Mouse (Mus musculus) mouse trophoblast stem cell (cell line): ENCODE measurements around the gene Oxt.
"Not testable (repeated sequence)": the region's sequence is repeated elsewhere in the genome, so short reads cannot be mapped to it uniquely, and the experiment has no call there.

Experiments
- in situ Hi-C, 2 experiments: fragments of 300-500 bp; cut with MseI, MboI; formaldehyde crosslinking; loops; 2 replicates in 1 of 2; 3 replicates in 1 of 2; pipeline ENCODE4 v1.15.1; 2025

Gene Oxt

GRCm38 (mm10) chr2:130575873-130576272 lies at the start of gene Oxt:
Gene Oxt, plus strand, starts transcription at chr2:130576173.
- in situ Hi-C loops, result no loop called here

- in situ Hi-C loops, result no loop called here
These were observed 47.5 kb upstream of the Oxt start for GRCm38 (mm10) chr2:130528457-130528856.

GRCm38 (mm10) chr2:130529290-130529689 lies 46.7 kb upstream of the Oxt start:
- in situ Hi-C loops, result no loop called here

GRCm38 (mm10) chr2:130529925-130530324 lies 46.0 kb upstream of the Oxt start:
- in situ Hi-C loops, result no loop called here

GRCm38 (mm10) chr2:130532201-130532600 lies 43.8 kb upstream of the Oxt start:
- in situ Hi-C loops, result no loop called here

- in situ Hi-C loops, result no loop called here
These were observed 41.0 kb upstream of the Oxt start for GRCm38 (mm10) chr2:130535017-130535416.

- in situ Hi-C loops, result no loop called here
These were observed 39.1 kb upstream of the Oxt start for GRCm38 (mm10) chr2:130536890-130537289.

- in situ Hi-C loops, result no loop called here
These were observed 37.0 kb upstream of the Oxt start for GRCm38 (mm10) chr2:130538876-130539546.

- in situ Hi-C loops, result no loop called here
These were observed 35.7 kb upstream of the Oxt start for GRCm38 (mm10) chr2:130540266-130540665.

GRCm38 (mm10) chr2:130546957-130547356 lies 29.0 kb upstream of the Oxt start:
- in situ Hi-C loops, result no loop called here

- in situ Hi-C loops, result no loop called here
These were observed 21.1 kb upstream of the Oxt start for GRCm38 (mm10) chr2:130554841-130555240.

- in situ Hi-C loops, result no loop called here
These were observed 19.7 kb upstream of the Oxt start for GRCm38 (mm10) chr2:130556292-130556691.

- in situ Hi-C loops, result no loop called here
These were observed 18.5 kb upstream of the Oxt start for GRCm38 (mm10) chr2:130557462-130557861.

GRCm38 (mm10) chr2:130558015-130558414 lies 18.0 kb upstream of the Oxt start:
- in situ Hi-C loops, result no loop called here

GRCm38 (mm10) chr2:130563212-130564055 lies 12.5 kb upstream of the Oxt start, which contains the start of gene Mrps26:
Gene Mrps26, plus strand, starts transcription at chr2:130563742.
- in situ Hi-C loops, result no loop called here

GRCm38 (mm10) chr2:130564063-130564462 lies 11.9 kb upstream of the Oxt start:
- in situ Hi-C loops, result no loop called here

- in situ Hi-C loops, result no loop called here
These were observed 11.0 kb upstream of the Oxt start for GRCm38 (mm10) chr2:130564983-130565382.

- in situ Hi-C loops, result no loop called here
These were observed 7.1 kb upstream of the Oxt start for GRCm38 (mm10) chr2:130568921-130569320.

GRCm38 (mm10) chr2:130569926-130570325 lies 6.0 kb upstream of the Oxt start:
- in situ Hi-C loops, result no loop called here

- in situ Hi-C loops, result no loop called here
These were observed 1.0 kb upstream of the Oxt start for GRCm38 (mm10) chr2:130574960-130575359.

GRCm38 (mm10) chr2:130576564-130576963 lies 591 bp downstream of the Oxt start:
- in situ Hi-C loops, result not testable (repeated sequence)

GRCm38 (mm10) chr2:130577021-130577420 lies 1.0 kb downstream of the Oxt start:
- in situ Hi-C loops, result no loop called here

GRCm38 (mm10) chr2:130577632-130578031 lies 1.7 kb downstream of the Oxt start:
- in situ Hi-C loops, result no loop called here
